Mouse (Mus musculus): ENCODE measurements around the gene Mmp28. TPM values are rescaled to one million over a fixed set of nuclear protein-coding genes. Genes with fewer than 3 reads are reported as not detected.

Gene Mmp28
- polyA plus RNA-seq, 1 experiment: 4.7 TPM

- TF ChIP-seq CTCF (IDR thresholded peaks at IDR 0.05; ENCODE audit: borderline replicate concordance, insufficient read depth, low read length): no peak
- no peak for TF ChIP-seq POLR2A (IDR thresholded peaks at IDR 0.05; ENCODE audit: low read depth, low read length)
- no peak overlapping the region for H3K4me3 ChIP-seq (ENCODE audit: insufficient read depth, low read length)
- no peak overlapping the region for H3K27ac ChIP-seq (ENCODE audit: insufficient read depth, low read length)
- H3K4me1 ChIP-seq (ENCODE audit: control insufficient read depth, insufficient read depth, low read length): no peaks in the 10 kb centered on the region
Observed at GRCm38 (mm10) chr11:83410510-83410909, 52.4 kb downstream of the Mmp28 start.

GRCm38 (mm10) chr11:83409792-83410291, 53.0 kb downstream of the Mmp28 start:
- H3K27ac ChIP-seq (ENCODE audit: insufficient read depth, low read length): no peak overlapping the region
- TF ChIP-seq POLR2A (IDR thresholded peaks at IDR 0.05; ENCODE audit: low read depth, low read length) (no peak), CTCF (IDR thresholded peaks at IDR 0.05; ENCODE audit: borderline replicate concordance, insufficient read depth, low read length) (no peak)
- H3K4me3 ChIP-seq (ENCODE audit: insufficient read depth, low read length): peak overlapping the region; percentile 20; the same call in 1 of the 2 replicates
- H3K4me1 ChIP-seq (ENCODE audit: control insufficient read depth, insufficient read depth, low read length): no peaks in the 10 kb centered on the region

GRCm38 (mm10) chr11:83409087-83409754, 53.6 kb downstream of the Mmp28 start, which contains the start of gene Rasl10b:
Rasl10b (plus strand) TSS chr11:83409137.
- peak within 1 kb of the TSS; percentile 20 for H3K4me3 ChIP-seq (ENCODE audit: insufficient read depth, low read length)
- H3K4me1 ChIP-seq (ENCODE audit: control insufficient read depth, insufficient read depth, low read length): no peaks in the 10 kb centered on the region
- no peak within 1 kb of the TSS for H3K27ac ChIP-seq (ENCODE audit: insufficient read depth, low read length)
- TF ChIP-seq CTCF (IDR thresholded peaks at IDR 0.05; ENCODE audit: borderline replicate concordance, insufficient read depth, low read length): no peak
- no peak for TF ChIP-seq POLR2A (IDR thresholded peaks at IDR 0.05; ENCODE audit: low read depth, low read length)

GRCm38 (mm10) chr11:83408242-83408641, 54.6 kb downstream of the Mmp28 start:
- no peak overlapping the region for H3K4me3 ChIP-seq (ENCODE audit: insufficient read depth, low read length)
- TF ChIP-seq CTCF (IDR thresholded peaks at IDR 0.05; ENCODE audit: borderline replicate concordance, insufficient read depth, low read length) (no peak), POLR2A (IDR thresholded peaks at IDR 0.05; ENCODE audit: low read depth, low read length) (no peak)
- no peak overlapping the region for H3K27ac ChIP-seq (ENCODE audit: insufficient read depth, low read length)
- no peaks in the 10 kb centered on the region for H3K4me1 ChIP-seq (ENCODE audit: control insufficient read depth, insufficient read depth, low read length)

GRCm38 (mm10) chr11:83406391-83406790, 56.5 kb downstream of the Mmp28 start:
- H3K27ac ChIP-seq (ENCODE audit: insufficient read depth, low read length): no peak overlapping the region
- H3K4me3 ChIP-seq (ENCODE audit: insufficient read depth, low read length): no peak overlapping the region
- no peak for TF ChIP-seq CTCF (IDR thresholded peaks at IDR 0.05; ENCODE audit: borderline replicate concordance, insufficient read depth, low read length)
- no peak for TF ChIP-seq POLR2A (IDR thresholded peaks at IDR 0.05; ENCODE audit: low read depth, low read length)
- no peaks in the 10 kb centered on the region for H3K4me1 ChIP-seq (ENCODE audit: control insufficient read depth, insufficient read depth, low read length)

GRCm38 (mm10) chr11:83403787-83404186, 59.1 kb downstream of the Mmp28 start:
- TF ChIP-seq CTCF (IDR thresholded peaks at IDR 0.05; ENCODE audit: borderline replicate concordance, insufficient read depth, low read length) (no peak), POLR2A (IDR thresholded peaks at IDR 0.05; ENCODE audit: low read depth, low read length) (no peak)
- H3K4me1 ChIP-seq (ENCODE audit: control insufficient read depth, insufficient read depth, low read length): no peaks in the 10 kb centered on the region
- H3K27ac ChIP-seq (ENCODE audit: insufficient read depth, low read length): no peak overlapping the region
- no peak overlapping the region for H3K4me3 ChIP-seq (ENCODE audit: insufficient read depth, low read length)

- Histone ChIP-seq H3K4me3 (ENCODE audit: insufficient read depth, low read length) (no peak overlapping the region), H3K4me1 (ENCODE audit: control insufficient read depth, insufficient read depth, low read length) (no peaks in the 10 kb centered on the region), H3K27ac (ENCODE audit: insufficient read depth, low read length) (no peak overlapping the region)
- no peak for TF ChIP-seq CTCF (IDR thresholded peaks at IDR 0.05; ENCODE audit: borderline replicate concordance, insufficient read depth, low read length)
- no peak for TF ChIP-seq POLR2A (IDR thresholded peaks at IDR 0.05; ENCODE audit: low read depth, low read length)
Observed at GRCm38 (mm10) chr11:83398724-83399123, 64.1 kb downstream of the Mmp28 start.

- Histone ChIP-seq H3K4me3 (ENCODE audit: insufficient read depth, low read length) (no peak overlapping the region), H3K4me1 (ENCODE audit: control insufficient read depth, insufficient read depth, low read length) (no peaks in the 10 kb centered on the region), H3K27ac (ENCODE audit: insufficient read depth, low read length) (no peak overlapping the region)
- TF ChIP-seq POLR2A (IDR thresholded peaks at IDR 0.05; ENCODE audit: low read depth, low read length): no peak
- no peak for TF ChIP-seq CTCF (IDR thresholded peaks at IDR 0.05; ENCODE audit: borderline replicate concordance, insufficient read depth, low read length)
Observed at GRCm38 (mm10) chr11:83397626-83398025, 65.2 kb downstream of the Mmp28 start.

GRCm38 (mm10) chr11:83394802-83395439, 68.0 kb downstream of the Mmp28 start:
- TF ChIP-seq CTCF (IDR thresholded peaks at IDR 0.05; ENCODE audit: borderline replicate concordance, insufficient read depth, low read length): no peak
- TF ChIP-seq POLR2A (IDR thresholded peaks at IDR 0.05; ENCODE audit: low read depth, low read length): no peak
- Histone ChIP-seq H3K27ac (ENCODE audit: insufficient read depth, low read length) (no peak overlapping the region), H3K4me3 (ENCODE audit: insufficient read depth, low read length) (no peak overlapping the region), H3K4me1 (ENCODE audit: control insufficient read depth, insufficient read depth, low read length) (no peaks in the 10 kb centered on the region)

- Histone ChIP-seq H3K4me3 (ENCODE audit: insufficient read depth, low read length) (no peak overlapping the region), H3K27ac (ENCODE audit: insufficient read depth, low read length) (no peak overlapping the region), H3K4me1 (ENCODE audit: control insufficient read depth, insufficient read depth, low read length) (no peaks in the 10 kb centered on the region)
- TF ChIP-seq POLR2A (IDR thresholded peaks at IDR 0.05; ENCODE audit: low read depth, low read length) (no peak), CTCF (IDR thresholded peaks at IDR 0.05; ENCODE audit: borderline replicate concordance, insufficient read depth, low read length) (no peak)
Observed at GRCm38 (mm10) chr11:83393062-83393461, 69.8 kb downstream of the Mmp28 start.

Other genes starting within 250 kb of the Mmp28 start
- not detected in 2 replicates for gene Slfn14, start 176.3 kb downstream of the Mmp28 start, polyA plus RNA-seq (2011; ENCODE audit: insufficient read length, low read depth, missing spikeins)
- gene Ap2b1, start 164.0 kb downstream of the Mmp28 start, polyA plus RNA-seq (2011; ENCODE audit: insufficient read length, low read depth, missing spikeins): 115 and 122 TPM in 2 replicates
- gene Pex12, start 160.5 kb downstream of the Mmp28 start, polyA plus RNA-seq (2011; ENCODE audit: insufficient read length, low read depth, missing spikeins): 8.9 and 9.0 TPM in 2 replicates
- gene Rasl10b, start 53.9 kb downstream of the Mmp28 start, polyA plus RNA-seq (2011; ENCODE audit: insufficient read length, low read depth, missing spikeins): 2.1 and 2.7 TPM in 2 replicates
- not detected in 2 replicates for gene Gas2l2, start 33.6 kb downstream of the Mmp28 start, polyA plus RNA-seq (2011; ENCODE audit: insufficient read length, low read depth, missing spikeins)
- gene 1700020L24Rik, start 25.4 kb downstream of the Mmp28 start, polyA plus RNA-seq (2011; ENCODE audit: insufficient read length, low read depth, missing spikeins): not detected in 2 replicates
- 191 and 263 TPM in 2 replicates for gene Taf15, start 10.0 kb upstream of the Mmp28 start, polyA plus RNA-seq (2011; ENCODE audit: insufficient read length, low read depth, missing spikeins)
- gene Heatr9, start 59.1 kb upstream of the Mmp28 start, polyA plus RNA-seq (2011; ENCODE audit: insufficient read length, low read depth, missing spikeins): not detected in 2 replicates
- gene Ccl5, start 67.4 kb upstream of the Mmp28 start, polyA plus RNA-seq (2011; ENCODE audit: insufficient read length, low read depth, missing spikeins): 2.8 and 4.1 TPM in 2 replicates
- 1.1 and 3.4 TPM in 2 replicates for gene Ccl9, start 115.6 kb upstream of the Mmp28 start, polyA plus RNA-seq (2011; ENCODE audit: insufficient read length, low read depth, missing spikeins)
- 0.91 TPM in 1 of 2 replicates, not detected in the other for gene Ccl6, start 130.0 kb upstream of the Mmp28 start, polyA plus RNA-seq (2011; ENCODE audit: insufficient read length, low read depth, missing spikeins)
- gene Rpl9-ps1, start 182.6 kb upstream of the Mmp28 start, polyA plus RNA-seq (2011; ENCODE audit: insufficient read length, low read depth, missing spikeins): not detected in 2 replicates
- 0.68 TPM in 1 of 2 replicates, not detected in the other for gene Ccl3, start 186.3 kb upstream of the Mmp28 start, polyA plus RNA-seq (2011; ENCODE audit: insufficient read length, low read depth, missing spikeins)
- 2.2 TPM in 1 of 2 replicates, not detected in the other for gene Ccl4, start 199.5 kb upstream of the Mmp28 start, polyA plus RNA-seq (2011; ENCODE audit: insufficient read length, low read depth, missing spikeins)
- gene Wfdc17, start 240.9 kb upstream of the Mmp28 start, polyA plus RNA-seq (2011; ENCODE audit: insufficient read length, low read depth, missing spikeins): not detected in 2 replicates
- not detected in 2 replicates for gene Wfdc18, start 245.9 kb upstream of the Mmp28 start, polyA plus RNA-seq (2011; ENCODE audit: insufficient read length, low read depth, missing spikeins)

Data from embryonic fibroblast, embryonic 13.5 days (primary cell).